Mouse (Mus musculus) liver, adult 2 months (tissue): ENCODE data around the gene Gdap1l1.

ENCODE experiments used
- CTCF ChIP-seq: fragments of 200-500 bp; IDR thresholded peaks from 2 replicates; pipeline ENCODE4 v1.5.1; 2011; ENCODE audit warnings: low read depth, low read length, control low read depth
- POLR2A ChIP-seq: fragments of 200-500 bp; IDR thresholded peaks from 2 replicates; pipeline ENCODE4 v1.6.1; 2011; ENCODE audit warnings: low read length, control low read depth; ENCODE audit not compliant: insufficient read depth; ENCODE audit errors: extremely low read depth

- TF ChIP-seq POLR2A (no peak), CTCF (no peak)
Measured at GRCm38 (mm10) chr2:163468866-163469265, 30.6 kb downstream of the Gdap1l1 start.
